Mouse (Mus musculus) left cerebral cortex, postnatal 36 days (tissue): Measurements from ENCODE around the gene Eif3d. TPM values are rescaled to one million over a fixed set of nuclear protein-coding genes. Genes with fewer than 3 reads are reported as not detected.

ENCODE experiments used
- DNase-seq, 2 experiments: peaks; one replicate each; pipeline ENCODE4 v3.0.0; 2021 to 2022; ENCODE audit warnings: low spot score in 2 of 2, mixed read lengths in 1 of 2
- intact Hi-C: fragments of 180-260 bp; cut with DNase I; formaldehyde crosslinking; loops from one replicate; pipeline ENCODE4 v1.15.1; 2025
- total RNA-seq, 2 experiments: library from RNA; stranded (reverse); gene quantifications; 2 replicates each; pipeline ENCODE4 v1.2.3; 2021

The Eif3d gene
- total RNA-seq, 2 experiments from 2014 or later, result 94.5 to 104 TPM

DNA sequence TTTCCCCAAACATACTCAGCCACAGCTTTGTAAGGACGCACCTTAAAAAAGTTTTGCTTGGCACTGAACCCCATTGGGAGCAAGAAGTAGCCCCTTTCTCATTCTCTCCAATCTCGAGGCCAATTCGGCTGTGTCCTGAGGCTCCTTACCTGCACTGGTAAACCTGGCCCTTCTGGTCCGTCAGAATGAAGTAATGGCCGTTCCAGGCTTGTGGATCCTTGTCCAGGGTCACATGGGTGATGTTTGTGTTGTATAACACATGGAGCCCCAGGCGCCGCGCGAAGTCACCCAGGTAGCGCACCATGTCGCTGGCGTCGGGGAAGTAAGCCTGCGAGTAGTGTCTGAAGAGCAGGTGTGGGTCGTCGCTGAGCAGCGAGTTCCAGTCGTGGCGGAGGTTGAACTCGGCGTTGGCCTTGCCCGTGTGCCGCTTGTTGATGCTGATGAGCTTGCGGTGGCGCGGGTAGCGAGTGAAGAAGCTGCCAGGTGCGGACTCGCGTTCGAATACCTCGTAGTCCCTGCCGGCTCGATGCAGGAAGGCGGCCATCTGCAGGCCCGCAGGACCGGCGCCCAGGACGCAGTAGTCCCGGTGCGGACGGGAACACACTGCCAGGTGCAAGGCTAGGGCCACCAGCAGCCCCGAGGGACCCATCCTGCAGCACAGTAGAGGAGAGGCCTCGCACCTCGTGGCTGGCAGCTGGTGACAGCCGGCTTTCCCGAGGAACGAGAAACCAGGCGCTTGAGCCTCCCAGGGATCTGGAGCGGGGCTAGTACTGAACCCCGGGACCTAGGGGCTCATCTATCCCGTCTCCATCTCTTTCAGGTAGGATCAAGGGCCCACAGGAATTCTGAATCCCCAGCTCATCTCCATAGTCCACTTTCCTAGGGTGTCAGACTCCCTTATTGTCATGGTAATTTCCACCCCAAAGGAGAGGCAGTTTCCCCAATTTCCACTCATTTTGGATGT lies 14.9 kb downstream of the Eif3d start:
- DNase-seq, result peak; percentile 32 to 38

DNA sequence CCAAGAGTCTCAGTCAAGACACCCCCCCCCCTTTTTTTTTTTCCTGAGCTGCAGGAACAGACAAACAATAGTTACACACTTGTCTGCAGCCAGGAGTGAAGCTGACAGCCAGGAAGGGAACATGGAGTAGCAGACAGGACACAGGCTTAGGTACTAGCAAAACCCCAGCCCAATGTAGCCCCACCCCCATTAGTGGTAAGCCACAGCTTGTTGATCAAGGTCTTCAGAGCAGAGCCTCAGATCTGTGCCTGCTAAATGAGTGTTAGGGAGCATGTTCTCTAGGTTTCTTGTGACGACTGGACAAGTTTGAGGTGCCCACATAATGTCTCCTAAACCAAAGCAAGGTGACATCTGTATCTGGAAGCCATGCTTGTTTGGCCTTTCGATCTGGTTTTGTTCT lies 16.3 kb downstream of the Eif3d start:
- intact Hi-C loops, result no loop called here
- no peak for DNase-seq

More for the DNA sequence above, 14.9 kb downstream of the Eif3d start:
- intact Hi-C loops, result no loop called here

DNA sequence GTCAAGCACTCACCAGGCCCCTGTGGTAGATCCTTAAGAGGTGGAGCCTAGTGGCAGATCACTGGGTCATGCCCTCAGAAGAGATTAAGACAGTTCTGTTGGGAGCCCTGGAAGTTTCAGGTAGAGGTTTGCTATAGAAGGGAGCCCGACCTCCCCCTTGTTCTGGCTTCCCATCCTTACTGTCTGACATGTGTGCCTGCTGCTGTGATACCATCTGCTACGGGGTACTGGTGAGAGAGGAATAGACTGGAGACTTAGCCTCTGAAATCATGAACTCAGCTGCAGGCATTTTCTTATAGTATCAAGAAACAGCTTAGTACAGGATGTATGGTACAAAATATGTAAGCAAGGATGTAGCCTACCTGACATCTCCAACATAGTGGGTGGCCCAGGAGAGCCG lies 17.7 kb downstream of the Eif3d start:
- intact Hi-C loops, result no loop called here
- DNase-seq, result no peak

DNA sequence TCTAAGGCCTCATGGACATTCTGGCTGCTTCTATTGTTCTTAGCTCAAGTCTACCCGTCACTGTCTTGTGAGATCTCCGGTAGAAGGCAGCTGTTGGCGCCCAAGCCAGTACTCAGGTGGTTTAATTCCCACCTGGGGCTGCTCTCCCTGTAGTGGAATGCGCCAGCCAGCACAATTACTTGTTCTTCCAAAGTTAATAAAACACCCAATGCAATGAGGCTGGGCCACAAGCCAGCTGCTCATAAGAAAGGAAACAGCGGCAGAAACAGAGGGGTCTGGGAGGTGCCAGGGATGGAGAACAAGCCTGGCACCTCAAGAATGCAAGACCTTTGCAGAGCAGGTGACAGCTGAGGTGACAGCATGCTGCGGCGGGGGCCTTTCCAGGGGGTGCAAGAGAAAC lies 21.6 kb downstream of the Eif3d start:
- intact Hi-C loops, result no loop called here
- no peak for DNase-seq

DNA sequence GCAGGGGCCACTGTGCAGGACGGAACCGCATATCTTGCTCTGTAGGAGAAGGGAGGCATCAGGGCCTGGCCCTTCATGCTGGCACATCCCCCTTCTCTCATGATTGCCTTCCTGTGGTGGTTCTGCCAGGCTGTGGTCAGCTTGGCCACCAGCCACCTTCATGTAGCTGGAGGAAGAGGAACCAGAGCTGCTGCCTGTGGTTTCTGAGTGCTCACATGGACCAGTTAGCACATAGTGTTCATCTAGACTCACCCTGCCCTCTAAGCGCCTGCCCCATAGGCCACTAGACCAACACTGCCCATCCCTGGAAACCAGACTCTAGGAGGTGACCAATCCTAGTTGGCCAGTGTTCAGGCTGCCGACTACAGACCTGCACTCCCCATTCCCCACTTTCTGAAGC lies 24.9 kb downstream of the Eif3d start:
- DNase-seq, result no peak
- intact Hi-C loops, result no loop called here

DNA sequence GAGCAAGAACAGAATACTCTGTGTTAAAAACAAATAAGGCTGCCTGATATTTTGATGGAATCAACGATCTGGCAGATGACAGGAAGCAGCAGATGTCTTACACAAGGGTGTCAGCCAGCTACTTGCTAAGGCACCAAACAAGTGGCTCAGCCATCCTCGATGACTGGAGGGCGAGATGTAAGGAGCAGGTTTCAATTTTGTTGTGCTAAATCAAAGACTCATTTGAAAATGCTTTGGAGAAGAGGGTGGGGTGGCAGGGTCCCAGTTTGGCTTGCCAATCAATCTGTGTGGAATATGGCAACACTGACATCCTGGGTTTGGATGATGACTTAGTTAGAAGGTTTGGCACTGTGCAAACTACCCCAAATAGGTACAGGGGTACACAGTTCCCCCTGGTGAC lies 29.1 kb downstream of the Eif3d start:
- intact Hi-C loops, result no loop called here
- DNase-seq, result no peak

DNA sequence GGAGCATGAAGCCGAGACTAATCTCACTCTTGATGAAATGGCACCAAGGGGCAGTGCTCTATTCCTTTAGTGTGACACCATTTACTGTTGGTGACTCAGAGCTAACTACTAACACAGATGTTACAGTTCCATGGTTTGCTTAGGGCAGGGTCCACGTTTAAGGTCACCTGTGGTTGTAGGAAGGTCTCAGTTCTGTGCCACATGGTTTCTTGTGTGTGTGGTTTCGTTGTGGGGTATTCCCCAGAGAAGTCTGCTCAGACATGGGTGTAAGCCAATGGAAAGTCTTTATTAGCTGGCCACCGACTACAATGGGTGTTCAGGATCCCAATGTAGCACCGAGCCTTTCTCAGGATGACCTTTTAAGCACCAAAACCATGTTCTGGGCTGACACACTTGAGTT lies 32.1 kb downstream of the Eif3d start:
- intact Hi-C loops, result no loop called here
- no peak for DNase-seq

DNA sequence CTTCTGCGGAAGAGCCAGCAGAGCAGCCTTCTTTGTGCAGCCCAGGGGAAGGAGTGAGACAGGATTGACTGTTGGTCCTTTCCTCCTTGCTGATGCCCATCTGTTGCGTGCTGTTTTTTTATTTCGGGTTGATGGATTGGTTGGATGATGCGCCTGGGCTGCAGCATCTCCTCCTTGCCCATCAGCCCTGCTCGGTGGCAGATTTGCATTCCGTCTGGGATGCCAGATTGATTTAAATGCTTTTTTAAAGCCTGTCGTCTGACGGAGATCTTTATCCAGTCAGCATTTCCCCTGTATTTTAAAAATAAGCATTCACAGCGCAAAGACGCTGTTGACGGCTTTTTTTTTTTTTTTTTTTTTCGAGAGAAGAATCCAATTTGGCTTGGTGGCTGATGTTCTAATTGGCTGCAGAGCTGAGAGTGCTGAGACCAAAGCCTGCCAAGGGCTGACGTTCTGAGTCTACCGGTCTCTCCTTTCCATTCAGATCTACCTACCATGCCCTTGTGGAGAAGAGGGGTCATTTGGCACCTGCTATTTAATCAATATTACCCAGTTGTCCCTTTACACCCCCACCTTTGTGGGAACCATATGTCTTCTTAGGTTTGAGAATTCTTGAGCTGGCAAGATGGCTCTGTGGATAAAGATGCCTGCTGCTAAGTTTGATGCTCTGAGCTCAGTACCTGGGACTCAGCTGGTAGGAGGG lies 34.8 kb downstream of the Eif3d start:
- peak; percentile 46 to 48 for DNase-seq
- intact Hi-C loops, result no loop called here

DNA sequence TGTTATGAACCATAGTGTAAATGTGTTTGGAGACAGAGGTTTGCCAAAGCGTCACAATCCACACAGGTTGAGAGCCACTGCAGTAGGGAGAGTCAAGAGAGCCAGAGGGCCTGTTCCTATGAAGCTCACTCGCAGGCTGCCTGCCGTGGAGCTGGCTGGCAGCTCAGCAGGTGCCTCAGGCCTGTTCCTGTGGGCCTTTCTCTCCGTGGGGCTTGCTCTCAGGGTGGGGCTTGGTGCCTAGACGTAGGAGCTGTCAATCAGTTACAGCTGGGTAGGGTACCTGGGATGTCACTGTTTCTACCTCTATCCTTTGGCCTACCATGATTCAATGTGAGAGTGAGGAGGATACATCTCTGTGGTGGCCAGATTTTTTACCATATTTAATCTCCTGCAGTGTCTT lies 35.6 kb downstream of the Eif3d start:
- no peak for DNase-seq
- intact Hi-C loops, result no loop called here

DNA sequence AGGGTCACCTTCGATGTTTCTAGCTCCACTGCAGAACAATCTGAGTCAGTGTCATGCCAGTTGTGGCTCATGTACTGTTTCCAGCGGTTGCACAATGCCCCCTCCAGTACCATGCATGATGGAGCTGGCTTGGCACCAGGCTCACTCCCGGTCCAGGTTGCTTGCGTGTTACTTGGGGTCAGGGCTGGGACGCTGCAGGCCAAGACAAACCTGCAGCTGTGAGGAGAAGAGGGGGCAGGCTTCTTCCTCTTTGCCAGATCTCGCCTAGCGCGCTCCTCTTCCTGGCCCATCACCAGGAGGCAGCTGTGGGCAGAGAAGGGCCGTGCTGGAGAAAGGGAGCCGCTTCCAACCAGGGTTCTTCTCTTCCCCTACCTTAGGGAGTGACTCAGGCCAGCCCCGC lies 36.3 kb downstream of the Eif3d start:
- intact Hi-C loops, result no loop called here
- DNase-seq, result no peak

DNA sequence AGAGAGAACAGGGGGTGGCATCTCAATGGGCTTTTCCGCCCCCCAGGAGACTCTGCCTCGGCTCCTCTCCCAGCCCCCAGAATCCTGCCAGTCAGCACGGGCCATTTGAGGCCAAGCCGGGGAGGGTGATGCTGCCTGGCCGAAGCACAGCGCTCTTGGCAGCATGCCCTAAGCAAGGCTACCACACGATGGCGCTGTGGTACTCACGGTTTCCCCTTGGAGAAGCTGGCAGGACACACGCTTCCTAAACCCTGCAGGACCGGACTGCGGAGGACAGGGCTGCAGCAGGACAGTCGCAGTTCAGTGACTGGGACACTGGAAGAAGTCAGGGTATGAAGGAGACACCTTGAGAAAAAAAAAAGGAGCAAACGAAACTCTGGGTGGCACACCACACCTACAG lies 36.8 kb downstream of the Eif3d start:
- intact Hi-C loops, result no loop called here

DNA sequence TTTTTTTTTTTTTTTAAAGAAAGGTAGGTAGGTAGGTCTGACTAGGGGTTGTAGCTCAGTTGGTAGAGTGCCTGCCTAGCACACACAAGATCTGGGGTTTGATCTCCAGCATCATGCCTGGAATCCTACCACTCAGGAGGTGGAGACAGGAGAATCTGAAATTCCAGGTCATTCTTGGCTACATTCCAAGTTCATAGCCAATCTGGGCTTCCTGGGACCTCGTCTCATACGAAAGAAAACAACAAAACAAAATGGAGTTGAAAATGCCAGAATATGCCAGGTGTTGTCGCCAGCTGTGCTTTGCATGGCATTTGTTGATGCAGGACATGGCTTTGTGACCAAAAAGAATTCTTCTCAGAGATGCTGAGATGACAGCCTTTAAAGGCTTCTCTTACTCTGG lies 37.4 kb downstream of the Eif3d start:
- no peak for DNase-seq
- intact Hi-C loops, result no loop called here

More for the DNA sequence above, 36.8 kb downstream of the Eif3d start:
- peak; percentile 97 to 99 for DNase-seq

DNA sequence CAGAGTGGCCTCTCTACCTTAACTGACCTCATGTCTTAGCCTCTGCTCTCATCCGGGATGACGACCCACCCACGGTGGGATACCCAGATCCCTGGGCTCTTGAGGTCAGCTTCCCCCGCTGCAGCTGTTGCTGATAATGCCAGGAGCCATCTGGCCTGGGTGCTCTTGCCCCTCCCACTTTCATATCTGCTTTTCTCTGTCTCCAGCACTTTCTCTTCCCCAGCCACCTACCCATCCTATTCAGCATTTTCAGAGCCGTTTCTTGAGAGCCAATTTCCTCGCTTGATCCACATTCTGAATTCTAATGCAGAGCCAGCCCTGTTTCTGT lies 39.0 kb downstream of the Eif3d start:
- DNase-seq, result no peak
- intact Hi-C loops, result no loop called here

DNA sequence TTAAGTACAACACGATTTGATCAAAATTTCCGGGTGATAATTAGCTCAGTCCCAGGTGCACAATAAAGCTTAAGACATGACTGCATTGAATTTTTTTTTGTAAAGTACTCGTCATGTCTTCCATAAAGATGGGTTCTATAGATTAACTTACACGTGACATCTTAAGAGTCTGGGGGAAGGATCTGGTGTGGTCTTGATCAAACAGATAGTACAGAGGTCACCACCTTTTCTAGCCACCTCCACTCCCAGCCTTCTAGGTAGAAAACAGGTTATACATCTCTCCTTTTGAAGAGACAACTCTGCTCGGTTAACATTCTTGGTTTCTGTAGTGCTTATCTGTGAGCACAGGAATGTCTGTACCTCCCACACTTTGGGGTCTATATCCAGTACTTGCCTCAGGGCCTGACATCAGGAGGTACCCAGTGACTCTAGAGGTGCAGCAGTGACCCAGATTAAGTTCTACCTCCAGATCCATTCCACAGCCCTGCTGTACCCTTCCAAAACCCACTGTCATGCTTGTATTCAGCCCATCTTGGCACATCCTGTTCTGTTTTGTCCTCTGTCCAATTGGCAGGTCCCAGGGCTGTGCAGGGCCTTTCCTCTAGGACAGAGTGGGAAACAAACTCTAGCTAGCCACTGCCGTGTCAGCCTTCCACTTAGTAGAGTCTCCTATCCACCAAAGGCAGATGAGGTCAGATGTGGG lies 39.5 kb downstream of the Eif3d start:
- DNase-seq, result no peak
- intact Hi-C loops, result no loop called here

DNA sequence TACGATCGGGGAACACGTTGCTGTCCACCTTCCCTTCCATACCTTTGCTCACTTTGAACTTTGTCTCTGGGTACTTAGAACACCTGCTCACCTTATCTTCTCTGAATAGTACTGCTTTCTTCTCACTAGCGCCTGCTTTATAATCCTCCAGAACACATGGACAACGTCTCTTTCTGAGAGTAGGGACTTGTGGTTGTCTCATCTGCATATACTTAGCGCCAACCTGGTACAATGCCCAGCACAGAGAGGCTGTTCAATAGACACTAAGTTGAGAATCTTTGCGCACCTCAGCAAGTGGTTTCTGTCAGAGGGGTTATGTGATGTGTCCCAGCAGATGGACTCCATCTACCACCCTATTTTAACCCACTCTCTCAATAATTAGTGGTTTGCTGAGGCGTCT lies 40.8 kb downstream of the Eif3d start:
- intact Hi-C loops, result no loop called here
- DNase-seq, result no peak

DNA sequence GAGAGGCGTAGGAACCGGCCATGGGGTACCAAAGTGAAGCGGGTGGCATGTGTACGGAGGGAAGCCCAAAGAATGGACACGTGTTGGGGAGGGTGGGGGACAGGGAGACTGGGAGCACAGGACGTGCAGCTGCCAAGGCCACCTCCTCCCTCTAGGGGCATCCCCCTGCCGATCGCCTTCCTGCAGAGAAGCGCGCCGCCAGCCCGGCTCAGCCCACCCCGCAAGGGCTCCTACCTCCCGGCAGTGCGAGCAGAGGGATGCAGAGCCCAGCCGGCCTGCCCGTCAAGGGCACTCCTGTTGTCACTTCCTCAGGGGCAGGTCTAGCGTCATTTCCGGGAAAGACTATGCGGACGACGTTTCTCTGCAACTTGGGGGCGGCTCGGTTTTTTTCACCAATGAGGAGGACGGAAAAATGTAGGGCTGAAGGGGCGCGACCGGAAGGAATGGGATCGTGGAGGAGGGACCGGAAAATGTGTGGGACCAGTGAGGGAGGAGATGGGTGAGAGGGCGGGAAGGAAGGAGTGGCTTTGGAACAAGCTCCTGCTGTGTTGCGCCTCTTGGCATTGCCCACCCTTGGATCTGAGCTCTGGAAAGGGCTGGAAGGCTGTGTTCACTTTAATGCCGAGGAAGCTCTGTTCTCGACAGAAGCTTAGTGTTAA lies 41.8 kb downstream of the Eif3d start, which contains the start of gene Txn2:
TSS of gene Txn2 (minus strand) at position 334 of the 659 bp plus-strand sequence.
- intact Hi-C loops, result no loop called here
- DNase-seq, result peak; percentile 97 to 98

DNA sequence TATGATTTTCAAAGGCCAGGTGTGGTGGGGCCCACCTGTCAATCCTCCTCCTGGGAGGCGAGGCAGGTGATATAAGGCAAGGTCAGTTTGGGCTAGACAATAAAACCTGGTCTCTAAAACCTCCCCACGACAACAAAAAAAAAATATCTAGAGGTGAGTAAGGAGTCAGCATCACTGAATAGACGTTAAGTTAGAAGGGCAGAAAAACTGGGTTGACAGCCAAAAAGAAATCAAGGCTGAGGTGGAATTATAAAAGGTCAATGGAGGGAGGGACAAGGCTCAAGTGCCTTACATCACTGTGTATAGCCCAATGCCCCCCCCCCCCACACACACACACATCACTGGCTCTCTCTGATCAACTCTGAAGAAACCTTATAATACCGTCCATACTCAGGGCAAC lies 42.5 kb downstream of the Eif3d start:
- DNase-seq, result no peak
- intact Hi-C loops, result no loop called here

DNA sequence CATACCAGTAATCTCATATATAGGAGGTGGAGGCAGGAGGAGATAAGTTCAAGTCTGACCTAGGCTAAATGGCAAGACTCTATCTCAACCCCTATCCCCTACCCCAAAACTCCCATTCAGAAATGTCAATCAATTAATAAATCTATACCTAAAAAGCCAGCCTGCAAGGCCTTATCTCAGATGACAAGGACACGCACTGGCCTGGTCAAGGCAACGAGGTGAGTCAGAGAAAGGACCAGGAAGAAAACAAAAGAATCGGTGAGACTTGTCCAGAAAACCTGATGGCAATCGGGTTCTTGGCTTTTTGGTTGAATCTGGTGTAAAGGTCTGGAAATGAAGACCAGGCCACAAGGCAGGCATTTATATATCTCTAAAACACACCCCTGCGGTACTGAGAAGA lies 43.7 kb downstream of the Eif3d start:
- intact Hi-C loops, result no loop called here
- no peak for DNase-seq

DNA sequence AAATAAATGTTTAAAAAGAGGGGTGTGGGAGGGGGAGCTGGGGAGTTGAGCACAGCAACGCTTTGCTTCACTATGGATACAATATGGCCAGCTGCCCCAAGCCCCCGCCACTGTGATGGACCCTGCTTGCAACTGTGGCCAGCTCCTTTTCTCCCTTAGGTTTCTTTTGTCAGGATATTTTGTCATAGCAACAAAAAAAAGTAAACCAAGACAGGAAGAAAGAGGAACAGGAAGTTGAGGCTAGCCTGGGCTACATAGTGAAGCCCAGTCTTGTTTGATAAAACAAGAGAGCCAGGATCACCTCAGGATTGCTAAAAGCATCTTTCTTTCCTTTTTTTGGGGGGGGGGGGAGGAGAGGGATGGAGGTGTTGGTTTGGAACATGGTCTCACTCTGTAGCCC lies 45.4 kb downstream of the Eif3d start:
- intact Hi-C loops, result no loop called here
- DNase-seq, result no peak
